Mouse (Mus musculus) kidney, embryonic 16.5 days (tissue): Measurements from ENCODE around the gene Pknox2. TPM values are rescaled to one million over a fixed set of nuclear protein-coding genes. Genes with fewer than 3 reads are reported as not detected.

Experiments
- ATAC-seq: fragments of 200-750 bp; cut with Nextera tagmentation; 2 replicates; pipeline ENCODE4 v1.8.0; 2017; ENCODE audit warnings: moderate TSS enrichment; ENCODE audit not compliant: low FRiP score, low TSS enrichment
- H3K27ac ChIP-seq: fragments of 300-500 bp; sonication (generic); 2 replicates; pipeline ENCODE4 v1.5.1; 2014; ENCODE audit warnings: low read length
- H3K27me3 ChIP-seq: fragments of 300-500 bp; sonication (generic); 2 replicates; pipeline ENCODE4 v1.6.1; 2014; ENCODE audit warnings: low read length, control low read depth, mixed read lengths; ENCODE audit not compliant: insufficient read depth
- H3K36me3 ChIP-seq: fragments of 300-500 bp; sonication (generic); 2 replicates; pipeline ENCODE4 v1.6.1; 2014; ENCODE audit warnings: low read length, control low read depth, mixed read lengths; ENCODE audit not compliant: insufficient read depth
- H3K4me1 ChIP-seq: fragments of 300-500 bp; sonication (generic); 2 replicates; pipeline ENCODE4 v1.6.1; 2014; ENCODE audit warnings: low read length, control low read depth, mixed read lengths; ENCODE audit not compliant: insufficient read depth
- H3K4me2 ChIP-seq: fragments of 300-500 bp; sonication (generic); replicated peaks from 2 replicates; pipeline ENCODE4 v1.6.1; 2014; ENCODE audit warnings: low read depth, low read length
- H3K4me3 ChIP-seq: fragments of 300-500 bp; sonication (generic); 2 replicates; pipeline ENCODE4 v1.5.1; 2014; ENCODE audit warnings: mild to moderate bottlenecking, low read length
- H3K9ac ChIP-seq: fragments of 300-500 bp; sonication (generic); replicated peaks from 2 replicates; pipeline ENCODE4 v1.6.1; 2014; ENCODE audit warnings: low read length
- H3K9me3 ChIP-seq: fragments of 300-500 bp; sonication (generic); 2 replicates; pipeline ENCODE4 v1.6.1; 2016; ENCODE audit warnings: low read length, control low read depth
- WGBS: fragments of 180-500 bp; shearing (Covaris S2); extraction: QIAGEN DNeasy Blood & Tissue Kit; methylation state at CpG from one replicate; pipeline ENCODE4 v1.1.7; 2014; 5-methylcytosine and 5-hydroxymethylcytosine counted together
- polyA plus RNA-seq: library from polyadenylated mRNA; unstranded; fragments of >200 nt; fragmentation: Nextera tagmentation; extraction: Ambion mirVana; gene quantifications from 2 replicates; pipeline ENCODE4 v1.2.1, GENCODE M21; 2015

Pknox2 gene
- polyA plus RNA-seq, 1 experiment from 2014 or later, result 11.0 TPM

GRCm38 (mm10) chr9:36894242-36894641 is 253.0 kb downstream of the Pknox2 start:
- Histone ChIP-seq H3K27ac (no peak overlapping the region), H3K9me3 (no peaks in the 10 kb centered on the region), H3K9ac (no peak overlapping the region), H3K36me3 (no peaks in the 10 kb centered on the region), H3K4me3 (no peak overlapping the region), H3K27me3 (no peaks in the 10 kb centered on the region), H3K4me2 (no peak overlapping the region), H3K4me1 (no peaks in the 10 kb centered on the region)
- WGBS, result 91% methylated on average over 7 of the region's 7 CpGs
- ATAC-seq, result no peak

DNA sequence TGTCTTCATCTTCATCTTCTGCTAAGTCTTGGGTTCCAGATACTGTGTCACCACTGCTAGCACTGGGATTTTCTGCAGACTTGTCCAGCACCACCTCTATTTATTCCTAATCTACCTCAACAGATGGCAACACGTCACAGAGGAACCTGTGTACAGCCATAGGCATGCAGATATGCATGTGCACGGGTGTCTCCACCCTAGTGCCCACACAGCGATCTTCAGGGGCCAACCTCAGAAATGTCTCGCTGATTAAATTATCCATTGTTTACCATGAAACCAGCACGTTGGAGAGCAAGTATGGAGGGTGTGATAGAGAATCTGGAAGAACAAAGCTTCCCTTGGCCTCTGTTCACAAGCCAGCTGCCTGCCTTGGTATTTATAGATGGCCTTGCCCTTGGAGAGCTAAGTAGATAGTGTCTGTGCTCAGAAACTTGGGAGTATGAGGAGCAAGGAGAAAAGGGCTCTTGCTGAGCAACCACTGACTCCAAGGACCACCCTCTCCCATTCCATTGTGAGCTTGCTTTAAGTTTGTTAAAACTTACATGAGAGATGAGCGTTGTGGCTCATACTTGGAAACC is 253.7 kb downstream of the Pknox2 start:
- no peaks in the 10 kb centered on the region for H3K4me1 ChIP-seq
- no peak overlapping the region for H3K4me2 ChIP-seq
- no peak overlapping the region for H3K27ac ChIP-seq
- ATAC-seq, result no peak
- H3K9me3 ChIP-seq, result no peaks in the 10 kb centered on the region
- H3K4me3 ChIP-seq, result no peak overlapping the region
- WGBS, result 80% methylated on average over 6 of the region's 6 CpGs
- H3K36me3 ChIP-seq, result no peaks in the 10 kb centered on the region
- H3K27me3 ChIP-seq, result no peaks in the 10 kb centered on the region
- H3K9ac ChIP-seq, result no peak overlapping the region

GRCm38 (mm10) chr9:36890552-36890951 is 256.7 kb downstream of the Pknox2 start:
- ATAC-seq, result no peak
- Histone ChIP-seq H3K4me1 (no peaks in the 10 kb centered on the region), H3K4me2 (no peak overlapping the region), H3K9me3 (no peaks in the 10 kb centered on the region), H3K27me3 (no peaks in the 10 kb centered on the region), H3K9ac (no peak overlapping the region), H3K4me3 (no peak overlapping the region), H3K36me3 (no peaks in the 10 kb centered on the region), H3K27ac (no peak overlapping the region)
- WGBS, result 26% methylated on average over 4 of the region's 4 CpGs

DNA sequence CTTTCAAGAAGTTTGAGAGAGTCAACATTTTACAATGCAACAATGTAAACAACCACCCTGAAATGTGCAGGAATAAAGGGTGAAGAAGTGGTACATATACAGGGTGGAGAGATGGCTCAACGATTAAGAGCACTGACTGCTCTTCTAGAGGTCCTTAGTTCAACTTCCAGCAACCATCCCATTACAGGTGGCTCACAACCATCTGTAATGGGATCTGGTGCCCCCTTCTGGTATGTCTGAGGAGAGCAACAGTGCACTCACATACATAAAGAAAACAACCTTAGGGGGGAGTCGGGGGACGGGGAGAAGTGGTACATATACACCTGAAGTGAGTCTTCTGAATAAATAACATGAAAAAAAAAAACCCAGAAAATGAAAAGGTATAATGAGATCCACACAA is 262.0 kb downstream of the Pknox2 start:
- Histone ChIP-seq H3K4me3 (no peak overlapping the region), H3K9me3 (no peaks in the 10 kb centered on the region), H3K4me1 (no peaks in the 10 kb centered on the region), H3K36me3 (no peaks in the 10 kb centered on the region), H3K27me3 (no peaks in the 10 kb centered on the region), H3K9ac (no peak overlapping the region), H3K4me2 (no peak overlapping the region), H3K27ac (no peak overlapping the region)
- ATAC-seq, result no peak
- 69% methylated on average over 3 of the region's 3 CpGs for WGBS

DNA sequence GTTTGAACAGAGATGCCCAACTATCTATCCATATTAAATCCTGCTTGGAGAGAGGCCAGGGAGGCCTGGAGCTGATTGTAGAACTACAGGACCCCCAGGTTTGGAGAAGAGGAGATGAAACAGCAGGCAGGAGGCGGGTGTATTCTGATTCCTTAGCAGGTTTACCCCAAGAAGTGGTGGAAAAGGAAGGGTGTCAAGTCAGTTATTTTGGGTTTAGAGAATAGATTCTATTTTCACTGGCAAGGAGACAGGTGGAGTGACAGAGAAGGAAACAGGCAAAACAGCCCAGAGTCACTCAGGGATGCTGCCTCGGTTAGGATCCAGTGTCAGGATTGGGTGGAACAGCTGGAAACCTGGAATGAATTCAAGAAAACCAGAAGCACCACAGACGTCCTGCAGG is 263.6 kb downstream of the Pknox2 start:
- 53% methylated on average over 3 of the region's 3 CpGs for WGBS
- no peak overlapping the region for H3K4me2 ChIP-seq
- H3K9me3 ChIP-seq, result no peaks in the 10 kb centered on the region

DNA sequence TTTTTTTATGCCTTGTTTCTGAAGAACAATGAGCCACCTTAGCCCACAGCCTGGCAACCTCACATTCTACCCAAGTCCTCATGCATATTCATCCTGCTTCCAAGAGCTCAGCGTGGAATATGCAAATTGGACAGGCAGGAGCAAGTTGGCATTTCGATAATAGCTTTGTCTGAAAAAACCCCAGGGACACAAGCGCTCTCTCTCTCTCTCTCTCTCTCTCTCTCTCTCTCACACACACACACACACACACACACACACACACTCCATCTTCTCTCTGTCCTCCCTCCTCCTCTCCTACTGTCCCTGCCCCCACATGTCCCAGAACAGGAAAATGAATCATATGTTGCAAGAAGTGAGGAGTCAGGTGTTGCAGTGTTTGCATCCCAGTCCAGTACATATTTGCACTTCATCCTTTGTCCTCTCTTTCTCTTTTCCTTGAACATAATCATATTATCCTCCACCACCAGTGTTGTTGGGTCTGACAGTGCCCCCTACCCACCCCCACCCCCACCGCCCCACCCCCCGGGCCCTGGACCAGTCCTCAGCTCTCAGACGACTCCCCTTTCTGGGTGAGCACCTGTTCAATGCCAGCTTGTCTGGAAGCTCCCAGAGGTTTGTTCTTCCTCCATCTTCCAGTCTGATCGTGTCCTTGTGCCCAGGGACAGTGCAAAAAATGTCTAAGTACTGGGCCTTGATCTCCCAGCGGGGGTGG is 265.0 kb downstream of the Pknox2 start:
- no peak overlapping the region for H3K4me2 ChIP-seq
- H3K4me3 ChIP-seq, result no peak overlapping the region
- no peaks in the 10 kb centered on the region for H3K4me1 ChIP-seq
- no peak overlapping the region for H3K27ac ChIP-seq
- no peaks in the 10 kb centered on the region for H3K36me3 ChIP-seq
- 56% methylated on average over 8 of the region's 8 CpGs for WGBS
- H3K9ac ChIP-seq, result no peak overlapping the region
- no peak for ATAC-seq
- H3K9me3 ChIP-seq, result no peaks in the 10 kb centered on the region
- no peaks in the 10 kb centered on the region for H3K27me3 ChIP-seq

More for the DNA sequence above, 263.6 kb downstream of the Pknox2 start:
- H3K4me3 ChIP-seq, result no peak overlapping the region
- H3K27me3 ChIP-seq, result no peaks in the 10 kb centered on the region
- H3K27ac ChIP-seq, result no peak overlapping the region
- H3K36me3 ChIP-seq, result no peaks in the 10 kb centered on the region
- no peaks in the 10 kb centered on the region for H3K4me1 ChIP-seq
- ATAC-seq, result no peak
- no peak overlapping the region for H3K9ac ChIP-seq

DNA sequence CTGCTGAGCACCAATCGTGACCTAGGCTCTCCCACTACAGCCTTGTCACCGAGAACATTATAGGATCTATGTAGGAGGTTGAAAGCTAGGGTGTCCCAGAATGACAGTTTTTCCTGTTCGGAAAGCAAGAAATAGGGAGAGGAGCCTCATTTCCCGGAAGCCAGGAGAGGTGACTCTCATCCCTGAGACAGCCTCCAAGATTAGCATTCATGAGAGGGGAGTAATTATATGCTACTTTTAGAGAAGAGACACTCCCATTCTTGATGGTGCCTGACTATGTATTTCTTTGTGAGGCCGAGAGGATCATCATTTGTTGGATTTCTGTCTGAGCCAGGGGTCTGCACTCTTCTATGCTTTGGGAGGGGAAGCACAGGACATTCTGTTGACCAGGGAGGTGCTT is 265.6 kb downstream of the Pknox2 start:
- Histone ChIP-seq H3K4me2 (no peak overlapping the region), H3K27me3 (no peaks in the 10 kb centered on the region), H3K4me3 (no peak overlapping the region), H3K9ac (no peak overlapping the region), H3K27ac (no peak overlapping the region), H3K36me3 (no peaks in the 10 kb centered on the region), H3K9me3 (no peaks in the 10 kb centered on the region), H3K4me1 (no peaks in the 10 kb centered on the region)
- ATAC-seq, result no peak
- WGBS, result 83% methylated on average over 5 of the region's 5 CpGs

- Histone ChIP-seq H3K9me3 (no peaks in the 10 kb centered on the region), H3K4me1 (no peaks in the 10 kb centered on the region), H3K4me2 (no peak overlapping the region), H3K27me3 (no peaks in the 10 kb centered on the region), H3K9ac (no peak overlapping the region), H3K4me3 (no peak overlapping the region), H3K36me3 (no peaks in the 10 kb centered on the region), H3K27ac (no peak overlapping the region)
- ATAC-seq, result no peak
These were observed 270.4 kb downstream of the Pknox2 start for GRCm38 (mm10) chr9:36876787-36877186.

DNA sequence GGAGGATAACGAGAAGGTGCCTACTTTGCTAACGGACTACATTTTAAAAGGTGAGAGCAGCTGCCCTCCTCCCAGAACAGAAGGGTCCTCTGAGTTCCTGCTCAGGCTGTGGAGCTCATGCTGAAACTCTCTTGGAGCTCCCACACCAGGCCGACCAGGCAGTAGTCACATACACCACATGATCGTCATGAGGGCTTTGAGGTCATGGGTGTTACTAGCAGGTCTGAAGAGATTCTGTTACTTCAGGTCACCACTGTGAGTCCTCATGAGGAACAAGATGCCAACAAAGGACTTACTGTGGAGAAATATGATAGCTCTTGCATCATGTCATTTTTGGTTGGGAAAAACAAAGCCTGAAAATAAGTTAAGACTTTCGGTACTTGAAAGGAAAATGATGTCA is 270.9 kb downstream of the Pknox2 start:
- ATAC-seq, result no peak
- H3K36me3 ChIP-seq, result no peaks in the 10 kb centered on the region
- no peaks in the 10 kb centered on the region for H3K27me3 ChIP-seq
- H3K27ac ChIP-seq, result no peak overlapping the region
- no peaks in the 10 kb centered on the region for H3K9me3 ChIP-seq
- no peak overlapping the region for H3K4me3 ChIP-seq
- no peak overlapping the region for H3K9ac ChIP-seq
- H3K4me2 ChIP-seq, result no peak overlapping the region
- WGBS, result 71% methylated on average over 5 of the region's 5 CpGs
- no peaks in the 10 kb centered on the region for H3K4me1 ChIP-seq

GRCm38 (mm10) chr9:36873796-36874195 is 273.4 kb downstream of the Pknox2 start:
- no peak overlapping the region for H3K4me2 ChIP-seq
- 70% methylated on average over 2 of the region's 2 CpGs for WGBS
- no peak overlapping the region for H3K27ac ChIP-seq
- no peak overlapping the region for H3K4me3 ChIP-seq
- H3K9me3 ChIP-seq, result no peaks in the 10 kb centered on the region
- no peaks in the 10 kb centered on the region for H3K4me1 ChIP-seq
- H3K27me3 ChIP-seq, result no peaks in the 10 kb centered on the region
- no peaks in the 10 kb centered on the region for H3K36me3 ChIP-seq
- ATAC-seq, result no peak
- no peak overlapping the region for H3K9ac ChIP-seq
